ENCODE assay signal across 8 mouse cellular contexts in the genomic region with DNA sequence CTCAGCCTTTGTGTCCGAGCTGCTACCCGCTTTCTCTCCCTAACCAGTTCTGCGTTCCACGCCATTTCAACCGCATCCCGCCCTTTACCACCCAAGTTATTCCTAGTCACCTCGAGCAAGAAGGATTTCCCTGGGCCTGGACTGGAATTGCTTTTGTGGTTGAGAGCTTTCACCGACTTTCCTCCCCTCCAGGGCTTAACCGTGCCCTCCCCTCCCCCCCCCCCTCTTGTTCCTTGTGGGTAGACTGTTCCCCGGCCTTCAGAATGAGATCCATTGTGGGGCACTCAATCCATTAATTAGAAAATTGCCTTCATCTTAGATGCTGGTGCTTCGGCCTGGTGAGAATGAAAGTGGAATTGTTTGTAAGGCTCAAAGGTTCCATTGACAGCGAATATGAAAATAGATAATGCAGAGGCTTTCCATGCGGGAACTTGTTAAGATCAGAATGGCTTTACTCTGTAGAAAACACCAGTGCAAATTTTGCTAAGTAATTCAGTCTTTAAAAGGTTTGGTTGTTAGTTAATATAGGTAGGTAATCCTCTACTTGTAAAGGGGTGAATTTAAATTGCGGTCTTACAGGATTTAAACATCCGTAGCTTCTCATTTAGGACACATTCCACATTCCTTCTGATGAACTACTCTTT. TPM values are rescaled to one million over a fixed set of nuclear protein-coding genes. Genes with fewer than 3 reads are reported as not detected.
DNase-seq lines count a peak whose midpoint lies in the region; ATAC-seq and TF ChIP-seq lines count a peak whose summit lies in the region.

No protein-coding gene starts in this region.

- no peak for TF ChIP-seq CTCF in layer of hippocampus, adult 2 months (conservative IDR thresholded peaks at IDR 0.05)

- no peak for ATAC-seq in forebrain, embryonic 14.5 days
- no peak for ATAC-seq in erythroblast, adult 5-6 weeks (replicated peaks; ENCODE audit: low FRiP score, poor library complexity, severe bottlenecking)

- peak overlapping the region; percentile 49 for H3K9ac ChIP-seq in forebrain, embryonic 14.5 days (ENCODE audit: low read length)

- peak overlapping the region; percentile 18; the same call in 1 of the 2 replicates for H3K4me3 ChIP-seq in layer of hippocampus, adult 2 months
- H3K4me3 ChIP-seq in forebrain, embryonic 14.5 days (ENCODE audit: low read depth, low read length) = peak overlapping the region; percentile 11
- peak overlapping the region; percentile 62 for H3K4me3 ChIP-seq in limb, embryonic 10.5 days

- intact Hi-C loops in gastrocnemius, postnatal 36 days (cut with DNase I) = no loop called here

- no peaks in the 10 kb centered on the region for H3K27me3 ChIP-seq in forebrain, embryonic 14.5 days (replicated peaks; ENCODE audit: control insufficient read depth, insufficient read depth, low read length)
- no peaks in the 10 kb centered on the region for H3K27me3 ChIP-seq in limb, embryonic 10.5 days (ENCODE audit: low read depth, poor library complexity, severe bottlenecking)

- H3K4me1 ChIP-seq in forebrain, embryonic 14.5 days (ENCODE audit: control insufficient read depth, insufficient read depth, low read length) = peaks cover 7% of the 10 kb centered on the region
- peaks cover 38% of the 10 kb centered on the region for H3K4me1 ChIP-seq in limb, embryonic 10.5 days

- H3K4me2 ChIP-seq in forebrain, embryonic 14.5 days (ENCODE audit: low read length) = peak overlapping the region; percentile 64

- peaks cover 4% of the 10 kb centered on the region; the same call in 1 of the 2 replicates for H3K36me3 ChIP-seq in forebrain, embryonic 14.5 days (ENCODE audit: control insufficient read depth, insufficient read depth, low read length)
- H3K36me3 ChIP-seq in limb, embryonic 10.5 days = peaks cover 46% of the 10 kb centered on the region

- peaks cover 27% of the 10 kb centered on the region for H3K9me3 ChIP-seq in forebrain, embryonic 14.5 days (replicated peaks; ENCODE audit: control insufficient read depth, low read length)
- H3K9me3 ChIP-seq in limb, embryonic 10.5 days (replicated peaks) = peaks cover 23% of the 10 kb centered on the region

- no peak for DNase-seq in layer of hippocampus, adult 2 months (ENCODE audit: low spot score in 2 of 2)
- DNase-seq in layer of hippocampus, adult 18-20 months (ENCODE audit: low spot score in 2 of 2) = no peak
- DNase-seq in forebrain, embryonic 14.5 days (ENCODE audit: low spot score) = peak; percentile 52
- peak; percentile 61 for DNase-seq in limb, embryonic 10.5 days (ENCODE audit: low spot score)
- DNase-seq in retina, embryonic 14.5 days (ENCODE audit: low spot score) = peak; percentile 58
- no peak for DNase-seq in gastrocnemius, postnatal 36 days
- no peak for DNase-seq in lung, postnatal 10 days

- no peak overlapping the region for H3K27ac ChIP-seq in layer of hippocampus, adult 2 months
- H3K27ac ChIP-seq in forebrain, embryonic 14.5 days (ENCODE audit: low read depth, low read length) = peak overlapping the region; percentile 87
- peak overlapping the region; percentile 92 for H3K27ac ChIP-seq in limb, embryonic 10.5 days

- WGBS in forebrain, embryonic 14.5 days = 48% methylated on average over 15 of the region's 15 CpGs
- WGBS in limb, embryonic 10.5 days = 49% methylated on average over 15 of the region's 15 CpGs

RNA-seq across cellular contexts. Expression of a gene that starts 12.5 kb away (rescaled TPM):
- 10 to 100 TPM; 45.2 to 47.5 TPM for total RNA-seq in layer of hippocampus, adult 2 months (2021)
- 10 to 100 TPM; 44.9 to 49.3 TPM for total RNA-seq in layer of hippocampus, adult 18-20 months (2021)
- polyA plus RNA-seq in forebrain, embryonic 14.5 days (2014; fragmentation: Nextera tagmentation; extraction: Ambion mirVana) = 409 and 464 TPM in 2 replicates
- polyA plus RNA-seq in limb, embryonic 10.5 days (2016; fragmentation: Nextera tagmentation; extraction: Ambion mirVana) = 3,140 and 3,810 TPM in 2 replicates
- total RNA-seq in gastrocnemius, postnatal 36 days (2021) = 1 to 10 TPM; 5.2 to 8.3 TPM
- not detected in 2 replicates for total RNA-seq in erythroblast, adult 5-6 weeks (2015; ENCODE audit: low replicate concordance)
- total RNA-seq in erythroblast, adult 5-6 weeks (2017; ENCODE audit: low replicate concordance) = not detected in 2 replicates

RNA-seq across cellular contexts. Expression of a gene that starts 42.3 kb away (rescaled TPM):
- total RNA-seq in layer of hippocampus, adult 2 months (2021) = 1 to 10 TPM; 7.3 to 7.7 TPM
- 1 to 10 TPM; 5.3 to 6.0 TPM for total RNA-seq in layer of hippocampus, adult 18-20 months (2021)
- 15.6 and 16.6 TPM in 2 replicates for polyA plus RNA-seq in forebrain, embryonic 14.5 days (2014; fragmentation: Nextera tagmentation; extraction: Ambion mirVana)
- polyA plus RNA-seq in limb, embryonic 10.5 days (2016; fragmentation: Nextera tagmentation; extraction: Ambion mirVana) = 28.8 and 33.1 TPM in 2 replicates
- total RNA-seq in gastrocnemius, postnatal 36 days (2021) = under 1 TPM; 0.47 to 0.79 TPM
- total RNA-seq in erythroblast, adult 5-6 weeks (2015; ENCODE audit: low replicate concordance) = 3.5 and 5.0 TPM in 2 replicates
- 0.77 and 4.5 TPM in 2 replicates for total RNA-seq in erythroblast, adult 5-6 weeks (2017; ENCODE audit: low replicate concordance)

Comparison
In these comparisons a context has a peak if more than half of its experiments do, and no peak if none do; other contexts are left out.
1. DNase-seq: peak in forebrain, embryonic 14.5 days (single experiment), limb, embryonic 10.5 days (single experiment) and retina, embryonic 14.5 days (single experiment); none in layer of hippocampus, adult 2 months (0 of 2), layer of hippocampus, adult 18-20 months (0 of 2), gastrocnemius, postnatal 36 days (0 of 2) and lung, postnatal 10 days (single experiment).
2. H3K4me3 ChIP-seq: peak in every context shown above with its lines; median percentile 62 in limb, embryonic 10.5 days; 18 in layer of hippocampus, adult 2 months; 11 in forebrain, embryonic 14.5 days.
3. RNA of a gene that starts 12.5 kb away (total RNA-seq): 44.9 to 49.3 TPM in layer of hippocampus, adult 18-20 months, 45.2 to 47.5 TPM in layer of hippocampus, adult 2 months and 5.2 to 8.3 TPM in gastrocnemius, postnatal 36 days; not detected in erythroblast, adult 5-6 weeks; every median in the first group is over 4 times any median in the second.